Mouse (Mus musculus) C2C12 (cell line): ENCODE measurements at regions not wholly inside any gene's neighbourhood (a gene's known extent, or its start where the extent isn't known, plus 50 kb on each side); places are given as distances from the start of the nearest gene placed in this dataset.

Experiments used
- CEBPB ChIP-seq: IDR thresholded peaks from one replicate; pipeline ENCODE4 v1.6.1; 2011; ENCODE audit warnings: low read depth, mild to moderate bottlenecking, control low read depth, moderate library complexity
- CTCF ChIP-seq: IDR thresholded peaks from one replicate; pipeline ENCODE4 v1.5.1; 2011; ENCODE audit not compliant: control insufficient read depth, insufficient read depth, insufficient read length
- MAX ChIP-seq: IDR thresholded peaks from one replicate; pipeline ENCODE4 v1.6.1; 2011; ENCODE audit warnings: mild to moderate bottlenecking, control low read depth
- MYOD1 ChIP-seq: IDR thresholded peaks from one replicate; pipeline ENCODE4 v1.6.1; 2011; ENCODE audit warnings: low read depth; ENCODE audit not compliant: control insufficient read depth, insufficient read length
- MYOG ChIP-seq: IDR thresholded peaks from one replicate; pipeline ENCODE4 v1.6.1; 2011; ENCODE audit not compliant: control insufficient read depth, insufficient read length; ENCODE audit errors: extremely low read depth
- USF1 ChIP-seq: IDR thresholded peaks from one replicate; pipeline ENCODE4 v1.6.1; 2011; ENCODE audit warnings: low read depth, mild to moderate bottlenecking, control low read depth, moderate library complexity

GRCm38 (mm10) chr2:137308116-137308515 lies 191.7 kb upstream of the Jag1 start:
- TF ChIP-seq USF1: no peak
- TF ChIP-seq CTCF: no peak
- no peak for TF ChIP-seq CEBPB
- TF ChIP-seq MAX: no peak
- TF ChIP-seq MYOD1: no peak
- no peak for TF ChIP-seq MYOG
